Mouse (Mus musculus): ENCODE results near the gene Actbl2.

DNA sequence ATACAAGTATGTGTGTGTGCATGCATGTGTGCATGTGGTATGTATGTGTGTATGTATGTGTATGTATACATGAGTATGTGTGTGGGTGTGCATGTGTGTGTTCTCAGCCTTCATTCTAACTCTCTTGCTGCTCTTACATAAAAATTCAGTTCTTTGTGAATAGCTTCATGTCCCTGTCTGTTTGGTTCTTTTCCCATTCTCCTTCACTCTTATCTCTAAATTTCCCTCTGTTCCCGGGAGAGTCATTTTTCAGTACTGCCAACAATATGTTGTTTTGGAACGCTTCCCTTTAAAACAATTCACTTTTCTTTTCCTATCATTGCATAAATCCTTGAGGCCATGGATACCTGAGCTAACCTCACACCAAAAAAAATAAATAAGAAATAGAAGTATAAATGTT, 46.6 kb downstream of the Actbl2 start:
- TF ChIP-seq CTCF (conservative IDR thresholded peaks at IDR 0.05 in 1 of 2, IDR thresholded peaks at IDR 0.05 in 1 of 2; ENCODE audit: low read depth in 2 of 2, low read length in 2 of 2) = no peak
- TF ChIP-seq EP300 (IDR thresholded peaks at IDR 0.05; ENCODE audit: low read length) = no peak
- no peak for TF ChIP-seq ELF1 (IDR thresholded peaks at IDR 0.05; ENCODE audit: low read depth, low read length)
- TF ChIP-seq POLR2A (IDR thresholded peaks at IDR 0.05; ENCODE audit: low read depth, low read length) = no peak
- TF ChIP-seq UBTF (IDR thresholded peaks at IDR 0.05; ENCODE audit: low read depth, low read length) = no peak
- no peak for TF ChIP-seq USF1 (IDR thresholded peaks at IDR 0.05; ENCODE audit: low read depth, low read length)
- TF ChIP-seq BHLHE40 (IDR thresholded peaks at IDR 0.05; ENCODE audit: low read depth, low read length) = no peak
- TF ChIP-seq MYC (IDR thresholded peaks at IDR 0.05; ENCODE audit: low read depth, low read length) = no peak

Measured in CH12.LX (cell line).